Mouse (Mus musculus) left cerebral cortex, adult 2 months (tissue): ENCODE data around the gene Olfr1346. TPM values are rescaled to one million over a fixed set of nuclear protein-coding genes. Genes with fewer than 3 reads are reported as not detected.

Source experiments
- DNase-seq, 2 experiments: peaks; one replicate each; pipeline ENCODE4 v3.0.0; 2021 to 2022; ENCODE audit warnings: low spot score in 2 of 2, mixed read lengths in 1 of 2; ENCODE audit errors: extremely low spot score in 1 of 2
- H3K27ac ChIP-seq: fragments of 200-600 bp; 2 replicates; pipeline ENCODE4 v1.8.1; 2022
- H3K4me3 ChIP-seq: fragments of 200-600 bp; 2 replicates; pipeline ENCODE4 v1.8.1; 2022
- CTCF ChIP-seq: fragments of 200-600 bp; IDR thresholded peaks from 2 replicates; pipeline ENCODE4 v1.8.1; 2022; ENCODE audit warnings: antibody characterized with exemption, mild to moderate bottlenecking, moderate library complexity
- intact Hi-C: fragments of 180-260 bp; cut with DNase I; formaldehyde crosslinking; loops from one replicate; pipeline ENCODE4 v1.15.1; 2025
- total RNA-seq, 2 experiments: library from RNA; stranded (reverse); gene quantifications; 2 replicates each; pipeline ENCODE4 v1.2.3; 2021

Olfr1346 gene
- total RNA-seq, 2 experiments from 2014 or later: not detected

DNA sequence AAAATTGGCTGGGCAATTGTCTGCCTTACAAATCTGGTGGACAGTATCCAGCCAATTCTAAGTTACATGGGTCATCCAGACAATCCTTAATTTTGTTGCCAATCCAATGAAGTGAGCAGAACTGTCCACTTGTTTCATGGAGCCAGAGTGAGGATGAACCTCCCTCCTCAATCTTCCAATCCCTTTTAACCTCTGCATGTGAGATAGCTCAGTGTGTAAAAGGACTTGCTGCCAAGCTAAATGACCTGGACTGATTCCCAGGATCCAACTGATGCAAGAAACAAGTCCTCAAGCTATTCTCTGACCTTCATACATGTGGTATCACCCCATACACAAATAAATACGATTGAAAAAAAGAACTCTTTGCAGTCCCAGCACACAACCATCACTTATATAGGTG, 54.8 kb downstream of the Olfr1346 start:
- no peak overlapping the region for H3K4me3 ChIP-seq
- no peak for TF ChIP-seq CTCF
- intact Hi-C loops: no loop called here
- H3K27ac ChIP-seq: no peak overlapping the region
- no peak for DNase-seq

DNA sequence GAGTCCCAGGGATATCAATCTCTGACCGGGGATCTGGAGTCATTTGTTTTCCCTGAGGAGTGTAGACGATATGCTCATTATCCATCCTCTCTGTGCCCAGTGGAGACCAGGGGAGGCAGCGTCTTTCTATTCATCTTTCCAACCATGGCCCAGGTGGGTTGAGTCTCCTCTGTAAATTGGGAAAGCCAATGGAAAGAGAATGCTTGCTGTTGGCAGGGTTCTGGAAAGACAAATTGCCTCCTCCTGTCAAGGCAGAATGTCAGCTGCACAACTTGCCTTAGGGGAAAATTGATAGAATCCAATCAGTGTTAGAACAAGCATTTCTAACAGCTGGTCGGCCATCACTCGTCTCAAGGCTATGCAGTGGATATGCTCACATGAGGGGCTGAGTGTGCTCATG, 55.9 kb downstream of the Olfr1346 start, which contains the start of gene Olfr1349:
Olfr1349 (minus strand) TSS at position 101 of the 400 bp plus-strand sequence.
- intact Hi-C loops: no loop called here
- no peak for TF ChIP-seq CTCF
- Histone ChIP-seq H3K27ac (no peak within 1 kb of the TSS), H3K4me3 (no peak within 1 kb of the TSS)
- no peak for DNase-seq

DNA sequence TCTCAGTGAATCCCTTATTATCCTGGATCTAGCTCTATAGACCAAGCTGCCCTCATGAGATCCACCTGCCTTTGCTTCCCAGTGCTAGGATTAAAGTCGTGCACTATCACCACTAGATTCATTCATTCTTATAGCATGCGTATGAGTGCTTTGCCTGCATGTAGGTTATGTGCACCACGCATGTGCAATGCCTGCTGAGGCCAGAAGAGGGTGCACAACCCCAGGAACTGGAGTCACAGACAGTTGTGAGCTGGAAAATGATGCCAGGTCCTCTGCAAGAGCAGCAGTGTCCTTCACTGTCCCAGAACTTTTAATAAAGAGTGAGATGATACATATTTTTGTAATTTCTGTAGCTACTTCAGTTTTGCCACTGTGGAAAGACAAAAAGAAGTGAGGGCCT, 58.1 kb downstream of the Olfr1346 start:
- Histone ChIP-seq H3K4me3 (no peak overlapping the region), H3K27ac (no peak overlapping the region)
- DNase-seq: no peak
- TF ChIP-seq CTCF: no peak; the same call in 1 of the 2 replicates
- intact Hi-C loops: no loop called here

DNA sequence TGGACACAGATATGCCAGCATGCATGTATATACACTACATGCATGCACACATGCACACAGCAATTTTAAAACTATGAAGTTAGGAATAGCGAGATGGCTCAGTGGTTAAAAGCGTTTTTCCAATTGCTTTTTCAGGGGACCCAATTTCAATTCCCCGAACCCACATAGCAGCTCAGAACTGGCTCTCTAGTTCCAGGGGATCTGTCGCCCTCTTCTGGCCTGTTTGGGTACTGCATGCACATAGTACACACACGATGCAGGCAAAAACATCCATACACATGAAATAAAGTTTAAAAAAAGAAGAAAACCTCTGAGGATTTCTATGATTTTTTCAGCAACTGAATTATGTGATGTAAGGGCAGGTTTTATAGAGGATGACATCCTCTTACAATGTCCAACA, 59.2 kb downstream of the Olfr1346 start:
- DNase-seq: no peak
- intact Hi-C loops: no loop called here
- TF ChIP-seq CTCF: peak; percentile 39
- no peak overlapping the region for H3K27ac ChIP-seq
- H3K4me3 ChIP-seq: no peak overlapping the region

Other genes with a start within 250 kb of the Olfr1346 start
- not detected for gene Zscan5b, start 244.8 kb upstream of the Olfr1346 start, total RNA-seq
- not detected for gene Epp13, start 214.4 kb upstream of the Olfr1346 start, total RNA-seq
- gene Zfp667, start 180.5 kb upstream of the Olfr1346 start, total RNA-seq: 10 to 100 TPM; 12.8 to 14.1 TPM
- gene Zfp583, start 135.8 kb upstream of the Olfr1346 start, total RNA-seq: 10 to 100 TPM; 11.6 to 13.8 TPM
- gene Gm3854, start 123.3 kb upstream of the Olfr1346 start, total RNA-seq: 1 to 10 TPM; 6.0 to 6.8 TPM
- 1 to 10 TPM; 4.5 to 4.7 TPM for gene Zfp78, start 103.8 kb upstream of the Olfr1346 start, total RNA-seq
- gene Zfp28, start 83.8 kb upstream of the Olfr1346 start, total RNA-seq: 1 to 10 TPM; 5.2 to 7.4 TPM
- 10 to 100 TPM; 15.4 to 17.0 TPM for gene Smim17, start 68.4 kb upstream of the Olfr1346 start, total RNA-seq
- gene Gm20715, start 56.8 kb upstream of the Olfr1346 start, total RNA-seq: under 1 TPM; 0.18 to 0.19 TPM
- gene Olfr1344, start 28.4 kb upstream of the Olfr1346 start, total RNA-seq: 1 to 10 TPM in 1 of 2 experiments, under 1 TPM in 1; 0.82 to 1.5 TPM
- gene Olfr1336, start 10.9 kb upstream of the Olfr1346 start, total RNA-seq: under 1 TPM in 1 of 2 experiments, not detected in 1; 0.07 TPM
- gene Olfr5, start 19.8 kb downstream of the Olfr1346 start, total RNA-seq: not detected
- not detected for gene Olfr1347, start 32.7 kb downstream of the Olfr1346 start, total RNA-seq
- gene Olfr1348, start 41.6 kb downstream of the Olfr1346 start, total RNA-seq: not detected
- gene Olfr1349, start 55.8 kb downstream of the Olfr1346 start, total RNA-seq: not detected
- gene Olfr1350, start 97.7 kb downstream of the Olfr1346 start, total RNA-seq: not detected
- gene Zim1, start 229.3 kb downstream of the Olfr1346 start, total RNA-seq: 1 to 10 TPM; 4.5 to 7.8 TPM